Mouse (Mus musculus): Measurements from ENCODE around the gene U2af1l4.

Gene U2af1l4

GRCm38 (mm10) chr7:30608476-30608875, 45.4 kb downstream of the U2af1l4 start:
- DNase-seq (ENCODE audit: extremely low read depth, low read depth, low spot score) = no peak

- DNase-seq (ENCODE audit: extremely low read depth, low read depth, low spot score) = no peak
Measured at GRCm38 (mm10) chr7:30610043-30610442, 46.9 kb downstream of the U2af1l4 start.

GRCm38 (mm10) chr7:30612654-30613402, 49.7 kb downstream of the U2af1l4 start, which contains the start of gene Upk1a:
Gene Upk1a, minus strand, starts transcription at chr7:30612847.
- DNase-seq (ENCODE audit: extremely low read depth, low read depth, low spot score) = no peak

- no peak for DNase-seq (ENCODE audit: extremely low read depth, low read depth, low spot score)
Measured at GRCm38 (mm10) chr7:30613529-30614112, 50.5 kb downstream of the U2af1l4 start.

- DNase-seq (ENCODE audit: extremely low read depth, low read depth, low spot score) = no peak
Measured at GRCm38 (mm10) chr7:30614454-30614853, 51.4 kb downstream of the U2af1l4 start.
